Mouse (Mus musculus) erythroid progenitor cell, adult 5-6 weeks (primary cell): Measurements from ENCODE around the gene Smad1. TPM values are rescaled to one million over a fixed set of nuclear protein-coding genes. Genes with fewer than 3 reads are reported as not detected.
A peak's percentile ranks its signal among the peaks of the same experiment; 100 is the strongest.

Experiments
- ATAC-seq: replicated peaks from 2 replicates; pipeline ENCODE4 v1.8.0; 2016; ENCODE audit warnings: moderate number of reproducible peaks, mild to moderate bottlenecking, moderate TSS enrichment, inconsistent platforms; ENCODE audit not compliant: poor library complexity, low FRiP score, severe bottlenecking
- total RNA-seq, 2 experiments: library from RNA; stranded (forward) in 1 of 2; stranded (reverse) in 1 of 2; fragments of 150-400 nt in 1 of 2; fragments of 186-747, 209-891 nt in 1 of 2; gene quantifications; 2 replicates each; pipeline versions ENCODE4 v1.2.3 to v1.2.4; 2015 to 2017; ENCODE audit warnings: low replicate concordance in 2 of 2

Smad1 gene
- total RNA-seq, 2 experiments from 2014 or later = 1.2 TPM; not detected in 1

- ATAC-seq = no peak
Observed at GRCm38 (mm10) chr8:79323121-79323520, 76.2 kb downstream of the Smad1 start.

- no peak for ATAC-seq
Observed at GRCm38 (mm10) chr8:79310801-79311200, 88.5 kb downstream of the Smad1 start.

- ATAC-seq = no peak
Observed at GRCm38 (mm10) chr8:79305941-79306340, 93.4 kb downstream of the Smad1 start.

- ATAC-seq = no peak
Observed at GRCm38 (mm10) chr8:79301548-79301947, 97.8 kb downstream of the Smad1 start.

GRCm38 (mm10) chr8:79299704-79300103, 99.6 kb downstream of the Smad1 start:
- ATAC-seq = no peak

GRCm38 (mm10) chr8:79297763-79298162, 101.6 kb downstream of the Smad1 start:
- ATAC-seq = no peak

GRCm38 (mm10) chr8:79295276-79296105, 103.8 kb downstream of the Smad1 start:
- no peak for ATAC-seq

GRCm38 (mm10) chr8:79294610-79295275, 104.6 kb downstream of the Smad1 start, which contains the start of gene Mmaa:
TSS of gene Mmaa (minus strand) at chr8:79294937.
- peak; percentile 98 for ATAC-seq

- ATAC-seq = no peak
Observed at GRCm38 (mm10) chr8:79293841-79294240, 105.5 kb downstream of the Smad1 start.

GRCm38 (mm10) chr8:79292712-79293264, 106.5 kb downstream of the Smad1 start:
- no peak for ATAC-seq

- ATAC-seq = no peak
Observed at GRCm38 (mm10) chr8:79289592-79289991, 109.7 kb downstream of the Smad1 start.

GRCm38 (mm10) chr8:79288681-79289080, 110.6 kb downstream of the Smad1 start:
- no peak for ATAC-seq

Other genes starting within 250 kb of the Smad1 start
- not detected in 2 replicates for gene 1700011L22Rik, start 150.9 kb downstream of the Smad1 start, total RNA-seq (2015; ENCODE audit: low replicate concordance)
- not detected in 2 replicates for gene 1700011L22Rik, start 150.9 kb downstream of the Smad1 start, total RNA-seq (2017; ENCODE audit: low replicate concordance)
- gene Mmaa, start 104.6 kb downstream of the Smad1 start, total RNA-seq (2015; ENCODE audit: low replicate concordance) = 1.7 and 4.7 TPM in 2 replicates
- gene Mmaa, start 104.6 kb downstream of the Smad1 start, total RNA-seq (2017; ENCODE audit: low replicate concordance) = 0.98 and 4.2 TPM in 2 replicates
- 22.2 and 47.2 TPM in 2 replicates for gene Otud4, start 240.1 kb upstream of the Smad1 start, total RNA-seq (2015; ENCODE audit: low replicate concordance)
- gene Otud4, start 240.1 kb upstream of the Smad1 start, total RNA-seq (2017; ENCODE audit: low replicate concordance) = 33.2 and 51.1 TPM in 2 replicates